Mouse (Mus musculus): ENCODE results near the gene Map3k11. TPM values are rescaled to one million over a fixed set of nuclear protein-coding genes. Genes with fewer than 3 reads are reported as not detected.

Gene Map3k11
- total RNA-seq, 2 experiments from 2014 or later, result 8.7 to 11.8 TPM

- DNase-seq, result no peak
- intact Hi-C loops (cut with DNase I), result no loop called here
- Histone ChIP-seq H3K4me3 (no peak overlapping the region), H3K27ac (no peak overlapping the region)
- no peak for TF ChIP-seq CTCF (IDR thresholded peaks at IDR 0.05)
These were observed 7.4 kb downstream of the Map3k11 start for GRCm38 (mm10) chr19:5695849-5696462.

- Histone ChIP-seq H3K27ac (peak within 1 kb of the TSS; percentile 29), H3K4me3 (no peak within 1 kb of the TSS)
- intact Hi-C loops (cut with DNase I), result loop anchor here (10.0 kb wide), 1 partner anchor 161 kb away; no protein-coding TSS in a partner anchor
- no peak for TF ChIP-seq CTCF (IDR thresholded peaks at IDR 0.05)
- no peak for DNase-seq
These were observed 15.7 kb downstream of the Map3k11 start, which contains the start of gene Kcnk7 for GRCm38 (mm10) chr19:5704163-5704800. Kcnk7 (plus strand) TSS chr19:5704367.

- TF ChIP-seq CTCF (IDR thresholded peaks at IDR 0.05), result no peak
- Histone ChIP-seq H3K27ac (peak overlapping the region; percentile 29), H3K4me3 (no peak overlapping the region)
- no peak for DNase-seq
- intact Hi-C loops (cut with DNase I), result loop anchor here (10.0 kb wide), 1 partner anchor 160 kb away; no protein-coding TSS in a partner anchor
These were observed 16.4 kb downstream of the Map3k11 start for GRCm38 (mm10) chr19:5704801-5705571.

GRCm38 (mm10) chr19:5710068-5710467 is 21.5 kb downstream of the Map3k11 start:
- H3K4me3 ChIP-seq, result peak overlapping the region; percentile 23; the same call in 1 of the 2 replicates
- DNase-seq, result peak; percentile 72
- intact Hi-C loops (cut with DNase I), result no loop called here
- no peak for TF ChIP-seq CTCF (IDR thresholded peaks at IDR 0.05)
- peak overlapping the region; percentile 84 for H3K27ac ChIP-seq

GRCm38 (mm10) chr19:5710581-5710980 is 22.0 kb downstream of the Map3k11 start:
- DNase-seq, result no peak
- Histone ChIP-seq H3K4me3 (peak overlapping the region; percentile 23; the same call in 1 of the 2 replicates), H3K27ac (peak overlapping the region; percentile 84)
- no peak for TF ChIP-seq CTCF (IDR thresholded peaks at IDR 0.05)
- intact Hi-C loops (cut with DNase I), result no loop called here

- intact Hi-C loops (cut with DNase I), result loop anchor here (1.0 kb wide), 2 partner anchors 16 to 69 kb away; no protein-coding TSS in a partner anchor
- Histone ChIP-seq H3K4me3 (peak overlapping the region; percentile 62; the same call in 1 of the 2 replicates), H3K27ac (peak overlapping the region; percentile 84)
- DNase-seq, result peak; percentile 82
- peak; percentile 92 for TF ChIP-seq CTCF (IDR thresholded peaks at IDR 0.05)
These were observed 22.7 kb downstream of the Map3k11 start for GRCm38 (mm10) chr19:5711218-5711617.

GRCm38 (mm10) chr19:5711907-5712460 is 23.4 kb downstream of the Map3k11 start:
- intact Hi-C loops (cut with DNase I), result loop anchor here (1.0 kb wide), 2 partner anchors 15 to 68 kb away; no protein-coding TSS in a partner anchor
- H3K27ac ChIP-seq, result peak overlapping the region; percentile 84
- no peak for TF ChIP-seq CTCF (IDR thresholded peaks at IDR 0.05)

GRCm38 (mm10) chr19:5713255-5713654 is 24.7 kb downstream of the Map3k11 start:
- no peak for DNase-seq
- Histone ChIP-seq H3K4me3 (peak overlapping the region; percentile 62), H3K27ac (peak overlapping the region; percentile 84)
- TF ChIP-seq CTCF (IDR thresholded peaks at IDR 0.05), result no peak
- intact Hi-C loops (cut with DNase I), result loop anchor here (1.0 kb wide), 1 partner anchor 11 kb away; no protein-coding TSS in a partner anchor

More at GRCm38 (mm10) chr19:5711907-5712460, 23.4 kb downstream of the Map3k11 start:
- no peak for DNase-seq
- peak overlapping the region; percentile 62; the same call in 1 of the 2 replicates for H3K4me3 ChIP-seq

GRCm38 (mm10) chr19:5713730-5714129 is 25.2 kb downstream of the Map3k11 start:
- peak; percentile 92 for DNase-seq
- intact Hi-C loops (cut with DNase I), result loop anchor here (1.0 kb wide), 1 partner anchor 11 kb away; no protein-coding TSS in a partner anchor
- peak overlapping the region; percentile 62 for H3K4me3 ChIP-seq
- TF ChIP-seq CTCF (IDR thresholded peaks at IDR 0.05), result no peak
- peak overlapping the region; percentile 84 for H3K27ac ChIP-seq

GRCm38 (mm10) chr19:5715793-5716688 is 27.5 kb downstream of the Map3k11 start:
- intact Hi-C loops (cut with DNase I), result no loop called here
- Histone ChIP-seq H3K4me3 (peak overlapping the region; percentile 15), H3K27ac (peak overlapping the region; percentile 84)
- TF ChIP-seq CTCF (IDR thresholded peaks at IDR 0.05), result peak; percentile 37
- peak; percentile 54 for DNase-seq

- intact Hi-C loops (cut with DNase I), result no loop called here
- Histone ChIP-seq H3K27ac (peak overlapping the region; percentile 84), H3K4me3 (no peak overlapping the region)
- TF ChIP-seq CTCF (IDR thresholded peaks at IDR 0.05), result no peak
- DNase-seq, result no peak
These were observed 28.4 kb downstream of the Map3k11 start for GRCm38 (mm10) chr19:5716955-5717354.
